Comparison of ENCODE assay signal across 17 mouse cellular contexts in genomic region chr5:114462067-114463040, GRCm38 (mm10). TPM values are rescaled to one million over a fixed set of nuclear protein-coding genes. Genes with fewer than 3 reads are reported as not detected.
DNase-seq lines count a peak whose midpoint lies in the region; ATAC-seq lines count a peak whose summit lies in the region.
"Had no signal": no experiment of that assay in that cellular context is flagged by ENCODE, and none has a peak within 500 bp of the region (broad histone marks: within the 10 kb centered on the region; RNA-seq: fewer than 3 reads in every experiment).

No protein-coding gene starts in this region.

- H3K9me3 ChIP-seq in heart, embryonic 11.5 days (replicated peaks; ENCODE audit: control insufficient read depth, low read length) = no peaks in the 10 kb centered on the region
- no peaks in the 10 kb centered on the region for H3K9me3 ChIP-seq in heart, embryonic 10.5 days
- no peaks in the 10 kb centered on the region for H3K9me3 ChIP-seq in limb, embryonic 10.5 days (replicated peaks)
- H3K9me3 ChIP-seq: heart, embryonic 13.5 days had no signal

- ATAC-seq in heart, embryonic 11.5 days (replicated peaks; ENCODE audit: insufficient number of reproducible peaks, low FRiP score, low TSS enrichment) = no peak

- H3K4me3 ChIP-seq in heart, embryonic 11.5 days (ENCODE audit: low read depth, low read length) = no peak overlapping the region
- H3K4me3 ChIP-seq in heart, embryonic 10.5 days = no peak overlapping the region
- no peak overlapping the region for H3K4me3 ChIP-seq in limb, embryonic 10.5 days
- H3K4me3 ChIP-seq: erythroblast, embryonic 14.5 days; heart, embryonic 13.5 days had no signal

- no peak overlapping the region for H3K4me2 ChIP-seq in heart, embryonic 11.5 days
- H3K4me2 ChIP-seq: heart, embryonic 13.5 days had no signal

- no peak overlapping the region for H3K9ac ChIP-seq in heart, embryonic 11.5 days (ENCODE audit: low read depth, low read length)
- H3K9ac ChIP-seq: heart, embryonic 13.5 days had no signal

- H3K4me1 ChIP-seq in heart, embryonic 11.5 days (ENCODE audit: control insufficient read depth, insufficient read depth, low read length) = peaks cover 20% of the 10 kb centered on the region
- H3K4me1 ChIP-seq in heart, embryonic 10.5 days = peaks cover 59% of the 10 kb centered on the region
- peaks cover 63% of the 10 kb centered on the region for H3K4me1 ChIP-seq in limb, embryonic 10.5 days

- no peak overlapping the region for H3K27ac ChIP-seq in heart, embryonic 11.5 days (ENCODE audit: low read depth, low read length)
- peak overlapping the region; percentile 11 for H3K27ac ChIP-seq in heart, embryonic 10.5 days
- peak overlapping the region; percentile 50 for H3K27ac ChIP-seq in limb, embryonic 10.5 days
- H3K27ac ChIP-seq: heart, embryonic 13.5 days; macrophage had no signal

- DNase-seq in heart, adult 11 months = peak; percentile 96
- peak; percentile 49 for DNase-seq in testis, postnatal 10 days (ENCODE audit: low spot score)
- no peak for DNase-seq in testis, postnatal 14 days (ENCODE audit: low spot score)
- no peak for DNase-seq in heart, embryonic 10.5 days (ENCODE audit: low spot score)
- DNase-seq in limb, embryonic 10.5 days (ENCODE audit: low spot score) = no peak
- no peak for DNase-seq in layer of hippocampus, adult 11-12 months (ENCODE audit: low spot score)
- DNase-seq in right cerebral cortex, adult 18-20 months = no peak
- DNase-seq: B cell, adult 2 months; cerebellum, adult 11 months; embryo, embryonic 11 days; layer of hippocampus, adult 9-11 months; left cerebral cortex, postnatal 4 days; thymus, postnatal 25 days had no signal

- H3K27me3 ChIP-seq in heart, embryonic 11.5 days (ENCODE audit: control insufficient read depth, insufficient read depth, low read length) = no peaks in the 10 kb centered on the region
- peaks cover 26% of the 10 kb centered on the region for H3K27me3 ChIP-seq in heart, embryonic 10.5 days (ENCODE audit: insufficient read depth, poor library complexity, severe bottlenecking)
- peaks cover 28% of the 10 kb centered on the region; the same call in 1 of the 2 replicates for H3K27me3 ChIP-seq in limb, embryonic 10.5 days (ENCODE audit: low read depth, poor library complexity, severe bottlenecking)

- H3K36me3 ChIP-seq in heart, embryonic 11.5 days (ENCODE audit: control insufficient read depth, insufficient read depth, low read length) = no peaks in the 10 kb centered on the region
- no peaks in the 10 kb centered on the region for H3K36me3 ChIP-seq in heart, embryonic 10.5 days
- no peaks in the 10 kb centered on the region for H3K36me3 ChIP-seq in limb, embryonic 10.5 days
- H3K36me3 ChIP-seq: heart, embryonic 13.5 days had no signal

- 79% methylated on average over 24 of the region's 24 CpGs for WGBS in heart, embryonic 11.5 days (ENCODE audit: insufficient replicate concordance)
- 84% methylated on average over 24 of the region's 24 CpGs for WGBS in heart, embryonic 10.5 days
- WGBS in limb, embryonic 10.5 days = 86% methylated on average over 24 of the region's 24 CpGs

RNA-seq across cellular contexts. Expression of gene Mvk, which starts 18.3 kb away (rescaled TPM):
- polyA plus RNA-seq in heart, embryonic 11.5 days (2014; fragmentation: Nextera tagmentation; extraction: Ambion mirVana) = 27.9 and 30.4 TPM in 2 replicates
- polyA plus RNA-seq in heart, embryonic 10.5 days (2016; fragmentation: Nextera tagmentation; extraction: Ambion mirVana) = 34.1 and 45.1 TPM in 2 replicates
- polyA plus RNA-seq in limb, embryonic 10.5 days (2016; fragmentation: Nextera tagmentation; extraction: Ambion mirVana) = 50.6 and 55.2 TPM in 2 replicates

RNA-seq across cellular contexts. Expression of gene Mmab, which starts 18.5 kb away (rescaled TPM):
- polyA plus RNA-seq in heart, embryonic 11.5 days (2014; fragmentation: Nextera tagmentation; extraction: Ambion mirVana) = 25.4 and 31.5 TPM in 2 replicates
- polyA plus RNA-seq in heart, embryonic 10.5 days (2016; fragmentation: Nextera tagmentation; extraction: Ambion mirVana) = 28.5 and 34.5 TPM in 2 replicates
- polyA plus RNA-seq in limb, embryonic 10.5 days (2016; fragmentation: Nextera tagmentation; extraction: Ambion mirVana) = 29.3 and 34.7 TPM in 2 replicates

Comparison
In these comparisons a context has a peak if more than half of its experiments do, and no peak if none do; other contexts are left out.
1. DNase-seq: peak in heart, adult 11 months (single experiment) and testis, postnatal 10 days (single experiment); none in testis, postnatal 14 days (single experiment), heart, embryonic 10.5 days (single experiment), limb, embryonic 10.5 days (single experiment), layer of hippocampus, adult 11-12 months (single experiment) and right cerebral cortex, adult 18-20 months (single experiment).